Mouse (Mus musculus) testis, adult 2 months (tissue): ENCODE measurements around the gene Rem2. TPM values are rescaled to one million over a fixed set of nuclear protein-coding genes. Genes with fewer than 3 reads are reported as not detected.

ENCODE experiments used
- H3K27ac ChIP-seq: fragments of 200-500 bp; 2 replicates; pipeline ENCODE4 v1.5.1; 2012; ENCODE audit warnings: low read depth, low read length; ENCODE audit not compliant: control insufficient read depth, insufficient read depth
- H3K27me3 ChIP-seq: fragments of 200-500 bp; 2 replicates; pipeline ENCODE4 v1.6.1; 2012; ENCODE audit warnings: mild to moderate bottlenecking, low read length, moderate library complexity; ENCODE audit not compliant: control insufficient read depth, insufficient read depth
- H3K36me3 ChIP-seq: fragments of 200-500 bp; 2 replicates; pipeline ENCODE4 v1.6.1; 2012; ENCODE audit warnings: mild to moderate bottlenecking, low read length; ENCODE audit not compliant: control insufficient read depth, insufficient read depth
- H3K4me1 ChIP-seq: fragments of 200-500 bp; 2 replicates; pipeline ENCODE4 v1.6.1; 2012; ENCODE audit warnings: low read length; ENCODE audit not compliant: control insufficient read depth, insufficient read depth
- H3K4me3 ChIP-seq: fragments of 200-500 bp; 2 replicates; pipeline ENCODE4 v1.5.1; 2012; ENCODE audit warnings: low read depth, mild to moderate bottlenecking, low read length, moderate library complexity, mixed read lengths; ENCODE audit not compliant: control insufficient read depth
- CTCF ChIP-seq: fragments of 200-500 bp; IDR thresholded peaks from 2 replicates; pipeline ENCODE4 v1.5.1; 2012; ENCODE audit warnings: low read depth, mild to moderate bottlenecking, inconsistent platforms, low read length, moderate library complexity; ENCODE audit not compliant: control insufficient read depth, insufficient read depth, insufficient replicate concordance
- POLR2A ChIP-seq: fragments of 200-500 bp; IDR thresholded peaks from 2 replicates; pipeline ENCODE4 v1.6.1; 2012; ENCODE audit warnings: low read depth, mild to moderate bottlenecking, inconsistent platforms, low read length, moderate library complexity; ENCODE audit not compliant: control insufficient read depth
- polyA plus RNA-seq: library from polyadenylated mRNA; depleted of rRNA; stranded (reverse); fragments of >200 nt; gene quantifications from 2 replicates; pipeline ENCODE4 v1.2.3, GENCODE M21; 2012; rRNA removed

Gene Rem2
- polyA plus RNA-seq, 1 experiment, result 0.25 TPM

GRCm38 (mm10) chr14:54528446-54529111 lies 52.7 kb downstream of the Rem2 start:
- H3K36me3 ChIP-seq, result no peaks in the 10 kb centered on the region
- no peaks in the 10 kb centered on the region for H3K27me3 ChIP-seq
- H3K4me1 ChIP-seq, result peaks cover 11% of the 10 kb centered on the region
- H3K27ac ChIP-seq, result no peak overlapping the region
- H3K4me3 ChIP-seq, result no peak overlapping the region
- TF ChIP-seq POLR2A, result no peak
- TF ChIP-seq CTCF, result peak; percentile 92

Other genes with a start within 250 kb of the Rem2 start
- gene Dad1, start 222.0 kb upstream of the Rem2 start, polyA plus RNA-seq, result 625 and 632 TPM in 2 replicates
- gene Abhd4, start 221.9 kb upstream of the Rem2 start, polyA plus RNA-seq, result 212 and 237 TPM in 2 replicates
- not detected in 2 replicates for gene Olfr49, start 191.2 kb upstream of the Rem2 start, polyA plus RNA-seq
- 28.0 and 28.6 TPM in 2 replicates for gene Oxa1l, start 115.3 kb upstream of the Rem2 start, polyA plus RNA-seq
- 17.7 and 19.5 TPM in 2 replicates for gene Slc7a7, start 58.3 kb upstream of the Rem2 start, polyA plus RNA-seq
- gene Mrpl52, start 49.2 kb upstream of the Rem2 start, polyA plus RNA-seq, result 85.4 and 140 TPM in 2 replicates
- gene Mmp14, start 44.5 kb upstream of the Rem2 start, polyA plus RNA-seq, result 16.8 and 17.4 TPM in 2 replicates
- gene Lrp10, start 12.0 kb upstream of the Rem2 start, polyA plus RNA-seq, result 13.8 and 15.6 TPM in 2 replicates
- 17.5 and 19.0 TPM in 2 replicates for gene Prmt5, start 41.4 kb downstream of the Rem2 start, polyA plus RNA-seq
- 107 and 125 TPM in 2 replicates for gene Haus4, start 78.5 kb downstream of the Rem2 start, polyA plus RNA-seq
- gene Ajuba, start 101.5 kb downstream of the Rem2 start, polyA plus RNA-seq, result 10.0 and 12.5 TPM in 2 replicates
- 2.1 and 3.5 TPM in 2 replicates for gene 4931414P19Rik, start 129.9 kb downstream of the Rem2 start, polyA plus RNA-seq
- 87.4 and 106 TPM in 2 replicates for gene Psmb5, start 141.9 kb downstream of the Rem2 start, polyA plus RNA-seq
- gene Psmb11, start 145.3 kb downstream of the Rem2 start, polyA plus RNA-seq, result 0.04 and 0.38 TPM in 2 replicates
- gene Gm17606, start 164.9 kb downstream of the Rem2 start, polyA plus RNA-seq, result not detected in 2 replicates
- gene Cdh24, start 165.3 kb downstream of the Rem2 start, polyA plus RNA-seq, result 9.9 and 10.2 TPM in 2 replicates
- gene 1700123O20Rik, start 210.1 kb downstream of the Rem2 start, polyA plus RNA-seq, result 38.6 and 47.0 TPM in 2 replicates
- 117 and 121 TPM in 2 replicates for gene Acin1, start 210.8 kb downstream of the Rem2 start, polyA plus RNA-seq
- 0.22 and 0.32 TPM in 2 replicates for gene Gm29776, start 222.7 kb downstream of the Rem2 start, polyA plus RNA-seq
- 0.22 and 0.32 TPM in 2 replicates for gene Cebpe, start 236.1 kb downstream of the Rem2 start, polyA plus RNA-seq